Mouse (Mus musculus) cerebellum, adult (tissue): ENCODE results near the gene Gucd1.
"Not testable (repeated sequence)": the region's sequence is repeated elsewhere in the genome, so short reads cannot be mapped to it uniquely, and the experiment has no call there.

Experiments
- ATAC-seq: cut with Nextera tagmentation; 2 replicates; pipeline ENCODE4 v1.9.2; 2017; ENCODE audit warnings: mild to moderate bottlenecking, moderate library complexity, mixed read lengths; ENCODE audit not compliant: insufficient number of reproducible peaks, low FRiP score, low TSS enrichment

Gucd1 gene

GRCm38 (mm10) chr10:75547901-75548300 lies 30.1 kb upstream of the Gucd1 start:
- no peak for ATAC-seq

- ATAC-seq: no peak
Observed at GRCm38 (mm10) chr10:75536123-75536522, 18.4 kb upstream of the Gucd1 start.

- no peak for ATAC-seq
Observed at GRCm38 (mm10) chr10:75535423-75535822, 17.7 kb upstream of the Gucd1 start.

GRCm38 (mm10) chr10:75534934-75535333 lies 17.2 kb upstream of the Gucd1 start:
- no peak for ATAC-seq

GRCm38 (mm10) chr10:75534216-75534615 lies 16.4 kb upstream of the Gucd1 start:
- no peak for ATAC-seq

- ATAC-seq: no peak
Observed at GRCm38 (mm10) chr10:75531532-75532090, 13.8 kb upstream of the Gucd1 start.

- ATAC-seq: no peak
Observed at GRCm38 (mm10) chr10:75530322-75530721, 12.6 kb upstream of the Gucd1 start.

GRCm38 (mm10) chr10:75525450-75525849 lies 7.7 kb upstream of the Gucd1 start:
- not testable (repeated sequence) for ATAC-seq

- ATAC-seq: no peak
Observed at GRCm38 (mm10) chr10:75521643-75522042, 3.9 kb upstream of the Gucd1 start.

GRCm38 (mm10) chr10:75520581-75520980 lies 2.8 kb upstream of the Gucd1 start:
- ATAC-seq: no peak

GRCm38 (mm10) chr10:75517073-75517757 lies 557 bp downstream of the Gucd1 start, which contains the start of gene Snrpd3:
Gene Snrpd3, plus strand, starts transcription at chr10:75517551.
- ATAC-seq: peak; percentile 78

- ATAC-seq: no peak
Observed at GRCm38 (mm10) chr10:75516724-75517072, 1.1 kb downstream of the Gucd1 start.

GRCm38 (mm10) chr10:75516038-75516723 lies 1.6 kb downstream of the Gucd1 start:
- no peak for ATAC-seq

- no peak for ATAC-seq
Observed at GRCm38 (mm10) chr10:75515216-75516037, 2.3 kb downstream of the Gucd1 start.

GRCm38 (mm10) chr10:75514361-75514760 lies 3.4 kb downstream of the Gucd1 start:
- no peak for ATAC-seq

- ATAC-seq: no peak
Observed at GRCm38 (mm10) chr10:75513306-75514067, 4.3 kb downstream of the Gucd1 start.

GRCm38 (mm10) chr10:75512796-75513195 lies 5.0 kb downstream of the Gucd1 start:
- ATAC-seq: no peak

- no peak for ATAC-seq
Observed at GRCm38 (mm10) chr10:75511897-75512296, 5.9 kb downstream of the Gucd1 start.

- ATAC-seq: no peak
Observed at GRCm38 (mm10) chr10:75511060-75511459, 6.7 kb downstream of the Gucd1 start.

GRCm38 (mm10) chr10:75510446-75510845 lies 7.3 kb downstream of the Gucd1 start:
- peak; percentile 32; the same call in 1 of the 2 replicates for ATAC-seq
